Mouse (Mus musculus) liver, adult 2 months (tissue): ENCODE data around the gene Rims4.

Experiments
- CTCF ChIP-seq: fragments of 200-500 bp; IDR thresholded peaks from 2 replicates; pipeline ENCODE4 v1.5.1; 2011; ENCODE audit warnings: low read depth, low read length, control low read depth
- POLR2A ChIP-seq: fragments of 200-500 bp; IDR thresholded peaks from 2 replicates; pipeline ENCODE4 v1.6.1; 2011; ENCODE audit warnings: low read length, control low read depth; ENCODE audit not compliant: insufficient read depth; ENCODE audit errors: extremely low read depth

DNA sequence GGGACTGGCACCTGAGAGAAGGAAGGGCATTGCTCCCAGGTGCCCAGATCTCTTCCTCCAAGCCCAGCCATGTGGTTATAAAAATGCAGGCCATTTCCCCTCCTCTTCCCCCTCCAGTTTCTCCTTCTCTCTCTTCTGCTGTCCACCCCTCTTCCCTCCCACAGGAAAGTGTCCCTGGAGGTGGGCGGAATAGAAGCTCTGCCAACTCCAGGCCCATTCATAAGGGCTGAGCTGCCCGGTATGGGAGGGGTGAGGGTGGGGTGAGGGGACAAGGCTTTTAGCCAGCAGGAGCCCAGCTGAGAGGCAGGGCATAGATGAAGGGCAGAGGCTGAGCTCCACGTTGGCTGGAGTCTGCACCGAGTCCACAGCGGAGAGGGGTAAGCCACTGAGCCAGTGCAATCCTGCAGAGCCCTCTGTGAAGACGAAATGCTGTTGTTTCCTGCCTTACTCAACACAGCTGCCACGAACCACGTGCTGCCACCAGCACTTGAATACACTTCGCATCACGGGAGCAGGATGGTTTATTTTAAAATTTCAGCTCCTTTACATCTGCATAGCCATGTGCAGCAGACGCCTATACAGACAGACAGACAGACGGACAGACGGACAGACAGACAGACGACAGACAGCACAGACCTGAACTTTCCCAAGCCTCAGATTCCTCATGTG is 41.5 kb downstream of the Rims4 start:
- TF ChIP-seq POLR2A (no peak), CTCF (no peak)
